Mouse (Mus musculus) adrenal gland (tissue): Measurements from ENCODE around the gene Brpf3.
"Not testable (repeated sequence)": the region's sequence is repeated elsewhere in the genome, so short reads cannot be mapped to it uniquely, and the experiment has no call there.

Source experiments
- intact Hi-C: fragments of 180-260 bp; cut with DNase I; formaldehyde crosslinking; loops from one replicate; pipeline ENCODE4 v1.15.1; 2025
- long read RNA-seq, 2 experiments: library from polyadenylated mRNA; unstranded; transcript quantifications; one replicate each; pipeline ENCODE4 v2.0.0; 2020; ENCODE audit warnings: borderline replicate concordance in 1 of 2; ENCODE audit not compliant: insufficient replicate concordance in 1 of 2

Gene Brpf3
- long read RNA-seq, experiment 1, partial matches to known transcripts = 0 of 3 reads
- long read RNA-seq, experiment 1, other reads (novel, unspliced or antisense) = 3 of 3 reads
- long read RNA-seq, experiment 2, partial matches to known transcripts = 0 of 3 reads
- long read RNA-seq, experiment 2, other reads (novel, unspliced or antisense) = 3 of 3 reads

GRCm38 (mm10) chr17:28800671-28801412 is at the start of gene Brpf3:
TSS of gene Brpf3 (plus strand) at chr17:28801090.
- intact Hi-C loops = loop anchor here (5.0 kb wide), 1 partner anchor 34 kb away; the partner anchor contains the start of gene Mapk13

GRCm38 (mm10) chr17:28756447-28756846 is 44.4 kb upstream of the Brpf3 start:
- intact Hi-C loops = no loop called here

- intact Hi-C loops = no loop called here
Observed at GRCm38 (mm10) chr17:28757470-28757869, 43.4 kb upstream of the Brpf3 start.

- intact Hi-C loops = loop anchor here (5.0 kb wide), 1 partner anchor 166 kb away; no protein-coding TSS in a partner anchor
Observed at GRCm38 (mm10) chr17:28760736-28761312, 40.1 kb upstream of the Brpf3 start.

- intact Hi-C loops = loop anchor here (5.0 kb wide), 1 partner anchor 165 kb away; no protein-coding TSS in a partner anchor
Observed at GRCm38 (mm10) chr17:28761871-28762270, 39.0 kb upstream of the Brpf3 start.

- intact Hi-C loops = loop anchor here (5.0 kb wide), 1 partner anchor 36 kb away; the partner anchor contains the start of gene Brpf3
Observed at GRCm38 (mm10) chr17:28766203-28766602, 34.7 kb upstream of the Brpf3 start.

GRCm38 (mm10) chr17:28766781-28767515 is 33.9 kb upstream of the Brpf3 start:
- intact Hi-C loops = loop anchor here (5.0 kb wide), 1 partner anchor 35 kb away; the partner anchor contains the start of gene Brpf3

GRCm38 (mm10) chr17:28769121-28769874 is 31.6 kb upstream of the Brpf3 start, which contains the start of gene Mapk13:
TSS of gene Mapk13 (plus strand) at chr17:28769297.
- intact Hi-C loops = loop anchor here (5.0 kb wide), 1 partner anchor 33 kb away; the partner anchor contains the start of gene Brpf3

- intact Hi-C loops = loop anchor here (5.0 kb wide), 1 partner anchor 32 kb away; the partner anchor contains the start of gene Brpf3
Observed at GRCm38 (mm10) chr17:28769875-28770421, 30.9 kb upstream of the Brpf3 start.

- intact Hi-C loops = no loop called here
Observed at GRCm38 (mm10) chr17:28771289-28771688, 29.6 kb upstream of the Brpf3 start.

- intact Hi-C loops = not testable (repeated sequence)
Observed at GRCm38 (mm10) chr17:28774303-28774702, 26.6 kb upstream of the Brpf3 start.

GRCm38 (mm10) chr17:28775161-28775560 is 25.7 kb upstream of the Brpf3 start:
- intact Hi-C loops = no loop called here

- intact Hi-C loops = no loop called here
Observed at GRCm38 (mm10) chr17:28776817-28777216, 24.1 kb upstream of the Brpf3 start.

- intact Hi-C loops = no loop called here
Observed at GRCm38 (mm10) chr17:28777231-28778005, 23.5 kb upstream of the Brpf3 start.

GRCm38 (mm10) chr17:28779735-28780134 is 21.2 kb upstream of the Brpf3 start:
- intact Hi-C loops = no loop called here

- intact Hi-C loops = no loop called here
Observed at GRCm38 (mm10) chr17:28780836-28781235, 20.1 kb upstream of the Brpf3 start.

- intact Hi-C loops = no loop called here
Observed at GRCm38 (mm10) chr17:28781290-28782045, 19.4 kb upstream of the Brpf3 start.

- intact Hi-C loops = no loop called here
Observed at GRCm38 (mm10) chr17:28785036-28785435, 15.9 kb upstream of the Brpf3 start.

GRCm38 (mm10) chr17:28787507-28787906 is 13.4 kb upstream of the Brpf3 start:
- intact Hi-C loops = no loop called here
